Mouse (Mus musculus): ENCODE data around the gene Gm10681.
"Not testable (repeated sequence)": the region's sequence is repeated elsewhere in the genome, so short reads cannot be mapped to it uniquely, and the experiment has no call there.

The Gm10681 gene

DNA sequence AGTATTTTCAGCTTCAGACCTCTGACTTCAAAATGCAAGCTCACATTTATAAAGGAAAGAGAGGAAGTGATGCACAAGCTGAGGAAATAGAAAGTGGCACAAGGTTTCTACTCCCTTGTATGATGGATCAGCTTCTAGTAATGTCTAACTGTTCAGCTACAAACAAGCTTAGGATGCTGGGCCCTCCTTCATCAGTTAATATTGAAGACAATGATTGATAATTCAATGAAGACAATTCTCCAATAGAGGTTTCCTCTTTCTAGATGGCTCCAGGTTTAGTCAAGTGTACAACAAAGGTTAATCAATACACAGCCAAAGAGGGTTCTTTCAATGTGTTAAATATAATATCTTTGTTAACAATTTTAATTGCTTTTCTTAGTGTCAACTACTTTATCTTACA is at the start of gene Gm10681:
Gene Gm10681 (minus strand): TSS at position 101 of the 400 bp plus-strand sequence.
- no peak for DNase-seq (ENCODE audit: low spot score)

DNA sequence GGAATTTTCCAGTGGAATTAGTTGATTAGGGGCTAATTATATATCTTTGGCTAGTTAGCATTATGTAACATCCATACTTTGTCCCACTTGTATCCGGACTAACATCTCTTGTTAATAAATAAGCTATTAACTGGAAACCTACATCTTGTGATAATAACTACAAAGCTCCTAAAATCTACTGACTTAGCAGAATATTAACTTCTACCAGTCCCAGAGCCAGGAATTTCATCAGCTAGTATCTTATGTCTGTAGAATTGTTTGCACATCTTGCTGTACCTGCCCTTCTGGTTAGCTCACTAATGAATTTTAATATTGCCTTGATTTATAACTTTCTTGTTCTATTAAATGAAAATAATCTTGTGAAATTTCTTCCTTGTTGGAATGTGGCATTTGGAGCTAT is 46.5 kb upstream of the Gm10681 start:
- DNase-seq (ENCODE audit: low spot score), result no peak

DNA sequence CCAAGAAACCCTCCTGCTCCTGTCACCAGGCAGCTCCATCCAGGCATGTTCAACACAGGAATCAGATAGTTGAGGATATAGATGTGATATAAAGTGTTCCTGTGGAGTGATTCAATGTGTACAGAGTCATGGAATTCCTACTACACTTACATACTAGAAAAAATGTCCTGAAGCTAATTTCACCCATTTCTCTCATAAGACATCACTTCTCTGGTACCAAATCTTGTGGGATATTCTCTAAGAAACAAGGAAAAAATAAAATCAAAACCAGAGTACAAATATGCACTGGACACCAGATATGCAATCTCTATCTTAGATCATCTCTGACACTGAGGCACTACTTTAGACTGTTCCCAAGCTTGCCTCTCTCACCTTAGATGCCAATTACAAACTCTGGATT is 41.5 kb upstream of the Gm10681 start, which contains the start of gene Hsd3b5:
Gene Hsd3b5 (minus strand): TSS at position 101 of the 400 bp plus-strand sequence.
- DNase-seq (ENCODE audit: low spot score), result no peak

DNA sequence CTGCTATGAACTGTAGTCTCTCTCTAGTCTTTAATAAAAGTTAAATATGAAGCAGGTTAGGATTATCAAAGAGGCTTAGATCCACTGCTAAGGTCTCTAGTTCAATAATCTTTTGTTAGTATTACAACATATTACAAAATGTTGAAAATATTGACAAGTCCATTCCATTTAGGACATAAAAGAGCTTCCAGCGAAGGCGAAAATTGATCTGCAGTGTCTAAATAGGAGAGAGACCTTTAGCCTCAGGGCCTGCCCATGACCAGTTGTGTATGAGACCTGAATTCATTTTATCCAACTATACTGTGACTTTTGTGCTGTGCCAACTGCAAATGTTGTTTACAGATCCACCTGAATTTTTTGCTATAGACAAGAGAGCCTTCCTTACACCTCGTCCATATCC is 41.0 kb upstream of the Gm10681 start:
- no peak for DNase-seq (ENCODE audit: low spot score)

DNA sequence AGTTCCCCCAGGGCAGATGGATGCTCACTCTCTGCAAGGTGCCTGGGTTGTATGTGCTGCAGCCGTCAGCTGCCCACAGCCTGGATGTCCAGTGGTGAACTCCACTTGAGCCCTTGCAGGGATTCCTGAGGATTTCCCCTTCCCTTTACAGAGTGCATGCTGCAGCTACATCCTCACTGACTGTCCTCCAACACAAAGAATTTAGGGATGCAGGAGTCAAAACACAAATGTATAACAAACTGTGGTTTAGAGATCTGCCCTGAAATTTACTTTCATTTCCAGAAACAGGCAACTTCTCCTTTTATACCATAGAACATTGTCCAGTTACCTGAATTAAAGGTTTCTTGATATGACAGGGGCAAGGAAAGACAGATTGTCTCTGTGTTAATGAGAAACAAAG is 28.2 kb upstream of the Gm10681 start:
- not testable (repeated sequence) for DNase-seq (ENCODE audit: low spot score)

DNA sequence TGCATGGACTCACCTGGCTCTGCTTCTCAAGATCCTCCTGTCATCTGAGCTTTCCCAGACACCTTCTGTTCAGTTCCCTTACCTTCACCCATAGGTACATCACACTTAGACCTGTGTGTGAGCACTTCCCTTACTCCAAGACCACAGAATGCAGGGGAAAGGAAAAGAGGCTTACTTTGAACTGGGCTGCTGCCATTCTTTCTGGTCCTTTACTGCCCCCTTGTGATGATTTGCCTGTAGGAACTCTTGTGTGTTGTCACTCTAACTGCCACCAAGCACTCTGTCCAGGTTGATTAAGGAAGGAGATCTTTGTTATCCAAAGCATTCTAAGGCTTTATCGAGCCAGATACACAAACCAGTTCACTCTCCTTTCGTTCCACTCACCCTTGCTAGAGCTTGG is 27.6 kb upstream of the Gm10681 start:
- not testable (repeated sequence) for DNase-seq (ENCODE audit: low spot score)

DNA sequence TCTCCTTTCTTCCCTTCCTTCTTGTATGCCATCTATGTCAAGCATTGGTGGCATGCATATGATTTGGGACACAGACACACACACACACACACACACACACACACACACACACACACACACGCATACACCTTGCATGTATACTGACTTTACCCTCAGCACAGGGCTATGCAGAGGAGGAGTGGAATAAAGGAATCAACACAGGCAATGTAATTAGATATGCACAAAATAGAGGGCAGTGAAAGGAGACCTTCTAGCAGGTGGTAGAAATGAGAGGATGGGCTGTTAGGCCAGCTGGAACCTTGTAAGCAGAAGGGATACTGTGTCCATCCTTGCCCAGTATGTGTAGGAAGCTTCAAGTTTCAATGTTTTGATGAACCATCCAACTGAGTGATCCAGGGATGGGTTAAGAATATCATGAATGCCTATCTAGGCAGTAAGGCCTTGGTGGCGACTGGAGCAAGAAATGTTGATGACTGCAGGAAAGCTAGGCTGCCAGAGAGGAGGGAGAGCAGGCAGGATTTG is 25.9 kb upstream of the Gm10681 start:
- not testable (repeated sequence) for DNase-seq (ENCODE audit: low spot score)

DNA sequence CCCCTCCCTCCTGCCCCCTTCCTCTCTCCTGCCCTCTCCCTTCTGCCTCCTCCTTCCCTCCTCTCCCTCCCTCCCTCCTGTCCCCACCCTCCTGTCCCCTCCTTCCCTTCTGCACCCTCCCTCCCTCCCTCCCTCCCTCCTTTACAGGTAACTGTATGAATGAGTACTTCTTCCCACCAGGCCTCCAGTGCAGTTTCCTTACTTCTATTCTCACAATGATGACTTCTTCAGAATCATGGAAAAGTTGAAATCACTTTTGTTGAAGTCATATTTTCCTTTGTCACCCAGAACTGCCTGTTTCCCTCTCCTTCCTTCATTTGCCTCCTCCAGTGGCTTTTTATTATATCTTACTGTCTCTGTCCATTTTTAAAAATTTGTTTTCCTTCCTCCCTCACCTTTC is 25.4 kb upstream of the Gm10681 start:
- DNase-seq (ENCODE audit: low spot score), result no peak

DNA sequence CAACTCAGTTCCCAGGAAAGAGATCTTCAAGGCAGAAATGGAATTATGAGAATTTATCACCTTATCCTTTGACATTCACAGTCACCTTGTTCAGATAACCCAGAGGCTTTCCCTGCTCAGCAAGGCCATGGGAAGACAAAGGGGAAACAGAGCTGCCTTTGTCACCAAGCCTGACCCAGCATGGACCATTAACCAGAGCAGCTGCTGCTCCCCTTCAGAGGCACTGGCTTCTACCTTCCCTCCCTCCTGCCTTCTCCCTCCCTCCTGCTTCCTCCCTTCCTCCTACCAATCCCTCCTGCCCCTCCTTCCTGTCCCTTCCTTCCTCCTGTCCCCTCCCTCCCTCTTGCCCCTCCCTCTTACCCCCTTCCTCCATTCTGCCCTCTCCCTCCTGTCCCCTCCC is 24.9 kb upstream of the Gm10681 start:
- not testable (repeated sequence) for DNase-seq (ENCODE audit: low spot score)

DNA sequence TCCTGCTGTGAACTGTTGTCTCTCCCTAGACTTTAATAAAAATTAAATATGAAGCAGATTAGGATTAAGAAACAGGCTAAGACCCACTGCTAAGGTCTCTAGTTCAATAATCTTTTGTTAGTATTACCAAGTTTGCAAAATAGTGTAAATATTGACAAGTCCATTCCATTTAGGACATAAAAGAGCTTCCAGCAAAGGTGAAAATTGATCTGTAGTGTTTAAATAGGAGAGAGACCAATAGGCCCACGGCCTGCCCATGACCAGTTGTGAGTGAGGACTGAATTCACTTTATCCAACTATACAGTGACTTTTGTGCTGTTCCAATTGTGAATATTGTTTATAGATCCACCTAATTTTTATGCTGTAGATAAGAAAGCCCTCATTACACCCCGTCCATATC is 886 bp downstream of the Gm10681 start:
- no peak for DNase-seq (ENCODE audit: low spot score)

DNA sequence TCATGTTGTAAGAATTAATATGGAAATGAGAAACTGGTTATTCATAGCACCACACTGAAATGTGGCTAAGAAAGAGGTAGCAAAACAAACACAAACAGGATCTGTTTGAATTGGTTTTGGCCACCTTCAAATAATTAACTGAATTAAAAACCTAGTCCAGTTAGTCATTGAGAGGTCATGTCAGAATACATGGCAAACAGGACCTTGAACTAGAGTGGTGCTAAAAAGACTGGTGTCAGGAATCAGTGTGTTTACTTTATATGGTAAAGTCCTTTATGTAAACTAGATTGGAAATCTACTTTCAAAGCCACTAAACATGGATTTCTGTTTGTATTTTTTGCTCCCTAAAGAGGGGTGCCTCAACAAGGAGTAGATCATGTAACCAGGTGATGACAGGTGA is 6.0 kb downstream of the Gm10681 start:
- DNase-seq (ENCODE audit: low spot score), result not testable (repeated sequence)

DNA sequence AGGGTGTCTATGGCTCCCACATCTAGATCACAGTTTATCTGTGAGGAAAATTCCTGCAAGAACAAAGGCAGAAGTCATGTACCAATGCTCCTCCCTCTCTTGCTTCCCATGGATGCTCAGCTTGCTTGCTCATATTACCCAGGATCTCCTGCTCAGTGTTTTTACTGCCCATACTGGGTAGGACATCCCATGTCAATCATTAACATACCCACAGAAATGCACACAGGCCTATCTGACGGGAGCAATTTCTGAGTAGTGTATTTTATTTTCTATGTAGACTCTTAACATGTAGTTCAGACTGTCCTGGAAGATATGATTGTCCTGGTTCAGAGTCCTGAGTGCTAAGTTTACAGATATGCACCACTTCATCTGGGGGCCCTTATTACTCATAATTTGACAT is 6.4 kb downstream of the Gm10681 start:
- DNase-seq (ENCODE audit: low spot score), result not testable (repeated sequence)

DNA sequence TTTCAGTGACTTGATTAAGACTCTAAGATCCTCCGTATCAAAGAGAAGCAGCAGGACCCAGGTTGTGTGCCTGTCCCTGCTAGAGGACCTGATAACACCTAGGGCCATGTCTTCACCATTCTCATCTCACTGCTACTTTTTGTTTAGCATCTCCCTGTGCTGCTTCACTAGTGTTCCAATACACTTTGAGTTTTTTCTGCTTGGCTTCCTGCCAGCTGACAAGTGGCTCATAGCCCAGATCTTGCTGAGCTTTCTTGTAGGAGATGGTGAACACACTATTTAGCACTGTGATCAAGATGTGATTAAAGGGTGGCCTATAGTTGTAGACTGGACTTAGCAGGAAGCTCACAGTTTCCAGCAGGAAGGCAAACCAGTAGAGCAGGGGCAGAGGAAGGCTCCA is 7.6 kb downstream of the Gm10681 start:
- not testable (repeated sequence) for DNase-seq (ENCODE audit: low spot score)

DNA sequence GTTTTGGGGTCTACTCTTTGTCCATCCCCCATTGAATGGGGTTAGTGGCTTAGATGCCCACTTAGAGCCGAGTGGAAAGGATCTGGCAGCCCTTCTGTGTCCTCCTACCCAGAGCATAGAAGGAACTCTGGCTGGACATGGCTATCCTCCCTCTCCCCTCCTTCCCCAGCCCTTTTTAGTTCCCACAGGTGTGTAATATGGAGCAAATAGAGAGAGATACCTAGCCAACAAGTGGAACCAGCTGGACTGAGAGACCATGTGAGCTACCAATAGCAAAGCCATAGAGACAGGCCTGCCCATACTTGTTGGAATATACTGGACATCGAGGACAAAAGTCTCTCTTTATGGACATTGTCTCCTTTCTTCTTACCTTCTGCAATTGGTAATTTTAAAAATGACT is 20.9 kb downstream of the Gm10681 start:
- not testable (repeated sequence) for DNase-seq (ENCODE audit: low spot score)

DNA sequence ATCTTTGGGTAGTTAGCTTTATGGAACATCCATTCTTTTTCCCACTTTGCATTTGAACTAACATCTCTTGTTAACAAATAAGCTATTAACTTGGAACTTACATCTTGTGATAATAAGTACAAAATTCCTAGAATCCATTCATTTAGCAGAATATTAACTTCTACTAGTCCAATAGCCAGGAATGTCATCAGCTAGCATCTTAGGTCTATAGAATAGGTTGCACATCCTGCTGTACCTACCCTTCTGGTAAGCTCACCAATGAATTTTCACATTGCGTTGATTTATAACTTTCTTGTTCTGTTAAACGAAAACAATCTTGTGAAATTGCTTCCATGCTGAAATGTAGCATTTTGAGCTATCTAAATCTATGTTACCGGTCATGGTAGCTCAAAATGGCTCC is 23.7 kb downstream of the Gm10681 start:
- DNase-seq (ENCODE audit: low spot score), result not testable (repeated sequence)

DNA sequence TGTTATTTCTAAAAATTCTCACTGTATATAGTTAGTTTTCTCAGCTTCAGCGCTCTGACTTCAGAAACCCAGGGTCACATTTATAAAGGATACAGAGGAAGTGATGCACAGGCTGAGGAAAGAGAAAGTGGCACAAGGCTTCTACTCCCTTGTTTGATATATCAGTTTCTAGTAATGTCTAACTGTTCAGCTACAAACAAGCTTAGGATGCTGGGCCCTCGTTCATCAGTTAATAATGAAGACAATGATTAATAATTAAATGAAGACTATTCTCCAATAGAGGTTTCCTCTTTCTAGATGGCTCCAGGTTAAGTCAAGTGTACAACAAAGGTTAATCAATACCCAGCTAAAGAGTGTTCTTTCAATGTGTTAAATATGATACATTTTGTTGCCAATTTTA is 24.8 kb downstream of the Gm10681 start:
- not testable (repeated sequence) for DNase-seq (ENCODE audit: low spot score)

DNA sequence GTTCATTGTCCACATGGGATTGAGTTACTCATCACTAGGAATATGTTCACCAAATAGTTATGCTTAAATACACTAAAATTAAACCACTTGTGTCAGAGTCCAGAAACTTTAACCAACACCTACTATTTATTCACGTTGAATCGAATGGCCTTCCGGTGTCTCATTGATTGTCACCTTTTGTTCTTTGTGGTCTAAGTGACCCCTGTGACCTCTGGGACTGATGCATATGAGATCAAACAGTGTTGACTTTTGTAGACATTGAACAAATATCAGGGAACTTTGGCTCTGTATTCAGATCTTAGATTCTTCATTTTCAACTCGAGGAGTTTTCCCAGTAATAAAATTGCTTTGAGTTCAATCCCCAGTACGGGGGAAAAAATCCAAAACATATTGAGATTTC is 27.9 kb downstream of the Gm10681 start:
- DNase-seq (ENCODE audit: low spot score), result not testable (repeated sequence)

DNA sequence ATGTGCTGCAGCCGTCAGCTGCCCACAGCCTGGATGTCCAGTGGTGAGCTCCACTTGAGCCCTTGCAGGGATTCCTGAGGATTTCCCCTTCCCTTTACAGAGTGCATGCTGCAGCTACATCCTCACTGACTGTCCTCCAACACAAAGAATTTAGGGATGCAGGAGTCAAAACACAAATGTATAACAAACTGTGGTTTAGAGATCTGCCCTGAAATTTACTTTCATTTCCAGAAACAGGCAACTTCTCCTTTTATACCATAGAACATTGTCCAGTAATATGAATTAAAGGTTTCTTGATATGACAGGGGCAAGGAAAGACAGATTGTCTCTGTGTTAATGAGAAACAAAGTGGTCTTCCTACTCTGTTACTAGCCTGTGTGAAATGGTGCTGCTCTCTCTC is 37.8 kb downstream of the Gm10681 start:
- DNase-seq (ENCODE audit: low spot score), result not testable (repeated sequence)

DNA sequence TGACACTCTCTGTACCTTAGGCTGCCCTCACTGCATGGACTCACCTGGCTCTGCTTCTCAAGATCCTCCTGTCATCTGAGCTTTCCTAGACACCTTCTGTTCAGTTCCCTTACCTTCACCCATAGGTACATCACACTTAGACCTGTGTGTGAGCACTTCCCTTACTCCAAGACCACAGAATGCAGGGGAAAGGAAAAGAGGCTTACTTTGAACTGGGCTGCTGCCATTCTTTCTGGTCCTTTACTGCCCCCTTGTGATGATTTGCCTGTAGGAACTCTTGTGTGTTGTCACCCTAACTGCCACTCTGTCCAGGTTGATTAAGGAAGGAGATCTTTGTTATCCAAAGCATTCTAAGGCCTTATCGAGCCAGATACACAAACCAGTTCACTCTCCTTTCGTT is 38.4 kb downstream of the Gm10681 start:
- not testable (repeated sequence) for DNase-seq (ENCODE audit: low spot score)

DNA sequence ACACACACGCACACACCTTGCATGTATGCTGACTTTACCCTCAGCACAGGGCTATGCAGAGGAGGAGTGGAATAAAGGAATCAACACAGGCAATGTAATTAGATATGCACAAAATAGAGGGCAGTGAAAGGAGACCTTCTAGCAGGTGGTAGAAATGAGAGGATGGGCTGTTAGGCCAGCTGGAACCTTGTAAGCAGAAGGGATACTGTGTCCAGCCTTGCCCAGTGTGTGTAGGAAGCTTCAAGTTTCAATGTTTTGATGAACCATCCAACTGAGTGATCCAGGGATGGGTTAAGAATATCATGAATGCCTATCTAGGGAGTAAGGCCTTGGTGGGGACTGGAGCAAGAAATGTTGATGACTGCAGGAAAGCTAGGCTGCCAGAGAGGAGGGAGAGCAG is 40.1 kb downstream of the Gm10681 start:
- DNase-seq (ENCODE audit: low spot score), result not testable (repeated sequence)

DNA sequence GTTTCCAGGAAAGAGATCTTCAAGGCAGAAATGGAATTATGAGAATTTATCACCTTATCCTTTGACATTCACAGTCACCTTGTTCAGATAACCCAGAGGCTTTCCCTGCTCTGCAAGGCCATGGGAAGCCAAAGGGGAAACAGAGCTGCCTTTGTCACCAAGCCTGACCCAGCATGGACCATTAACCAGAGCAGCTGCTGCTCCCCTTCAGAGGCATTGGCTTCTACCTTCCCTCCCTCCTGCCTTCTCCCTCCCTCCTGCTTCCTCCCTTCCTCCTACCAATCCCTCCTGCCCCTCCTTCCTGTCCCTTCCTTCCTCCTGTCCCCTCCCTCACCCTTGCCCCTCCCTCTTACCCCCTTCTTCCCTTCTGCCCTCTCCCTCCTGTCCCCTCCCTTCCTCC is 41.0 kb downstream of the Gm10681 start:
- DNase-seq (ENCODE audit: low spot score), result not testable (repeated sequence)

DNA sequence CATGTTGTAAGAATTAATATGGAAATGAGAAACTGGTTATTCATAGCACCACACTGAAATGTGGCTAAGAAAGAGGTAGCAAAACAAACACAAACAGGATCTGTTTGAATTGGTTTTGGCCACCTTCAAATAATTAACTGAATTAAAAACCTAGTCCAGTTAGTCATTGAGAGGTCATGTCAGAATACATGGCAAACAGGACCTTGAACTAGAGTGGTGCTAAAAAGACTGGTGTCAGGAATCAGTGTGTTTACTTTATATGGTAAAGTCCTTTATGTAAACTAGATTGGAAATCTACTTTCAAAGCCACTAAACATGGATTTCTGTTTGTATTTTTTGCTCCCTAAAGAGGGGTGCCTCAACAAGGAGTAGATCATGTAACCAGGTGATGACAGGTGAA is 63.6 kb downstream of the Gm10681 start:
- not testable (repeated sequence) for DNase-seq (ENCODE audit: low spot score)

DNA sequence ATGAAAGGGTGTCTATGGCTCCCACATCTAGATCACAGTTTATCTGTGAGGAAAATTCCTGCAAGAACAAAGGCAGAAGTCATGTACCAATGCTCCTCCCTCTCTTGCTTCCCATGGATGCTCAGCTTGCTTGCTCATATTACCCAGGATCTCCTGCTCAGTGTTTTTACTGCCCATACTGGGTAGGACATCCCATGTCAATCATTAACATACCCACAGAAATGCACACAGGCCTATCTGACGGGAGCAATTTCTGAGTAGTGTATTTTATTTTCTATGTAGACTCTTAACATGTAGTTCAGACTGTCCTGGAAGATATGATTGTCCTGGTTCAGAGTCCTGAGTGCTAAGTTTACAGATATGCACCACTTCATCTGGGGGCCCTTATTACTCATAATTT is 64.1 kb downstream of the Gm10681 start:
- not testable (repeated sequence) for DNase-seq (ENCODE audit: low spot score)

DNA sequence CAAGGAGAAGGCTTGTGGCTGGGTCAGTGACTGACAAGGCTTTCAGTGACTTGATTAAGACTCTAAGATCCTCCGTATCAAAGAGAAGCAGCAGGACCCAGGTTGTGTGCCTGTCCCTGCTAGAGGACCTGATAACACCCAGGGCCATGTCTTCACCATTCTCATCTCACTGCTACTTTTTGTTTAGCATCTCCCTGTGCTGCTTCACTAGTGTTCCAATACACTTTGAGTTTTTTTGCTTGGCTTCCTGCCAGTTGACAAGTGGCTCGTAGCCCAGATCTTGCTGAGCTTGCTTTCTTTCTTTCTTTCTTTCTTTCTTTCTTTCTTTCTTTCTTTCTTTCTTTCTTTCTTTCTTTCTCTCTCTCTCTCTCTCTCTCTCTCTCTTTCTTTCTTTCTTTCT is 65.8 kb downstream of the Gm10681 start:
- DNase-seq (ENCODE audit: low spot score), result not testable (repeated sequence)

DNA sequence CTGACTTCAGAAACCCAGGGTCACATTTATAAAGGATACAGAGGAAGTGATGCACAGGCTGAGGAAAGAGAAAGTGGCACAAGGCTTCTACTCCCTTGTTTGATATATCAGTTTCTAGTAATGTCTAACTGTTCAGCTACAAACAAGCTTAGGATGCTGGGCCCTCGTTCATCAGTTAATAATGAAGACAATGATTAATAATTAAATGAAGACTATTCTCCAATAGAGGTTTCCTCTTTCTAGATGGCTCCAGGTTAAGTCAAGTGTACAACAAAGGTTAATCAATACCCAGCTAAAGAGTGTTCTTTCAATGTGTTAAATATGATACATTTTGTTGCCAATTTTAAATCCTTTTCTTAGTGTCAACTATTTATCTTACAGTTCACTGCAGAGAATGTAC is 78.2 kb downstream of the Gm10681 start, which contains the start of gene Hsd3b4:
Gene Hsd3b4 (minus strand): TSS at position 101 of the 400 bp plus-strand sequence.
- DNase-seq (ENCODE audit: low spot score), result not testable (repeated sequence)

Data from embryo, embryonic 10 days (tissue).